Mouse (Mus musculus): ENCODE data around the gene Trim9. TPM values are rescaled to one million over a fixed set of nuclear protein-coding genes. Genes with fewer than 3 reads are reported as not detected.

The Trim9 gene
- polyA plus RNA-seq, 1 experiment from 2014 or later = 4.0 TPM

DNA sequence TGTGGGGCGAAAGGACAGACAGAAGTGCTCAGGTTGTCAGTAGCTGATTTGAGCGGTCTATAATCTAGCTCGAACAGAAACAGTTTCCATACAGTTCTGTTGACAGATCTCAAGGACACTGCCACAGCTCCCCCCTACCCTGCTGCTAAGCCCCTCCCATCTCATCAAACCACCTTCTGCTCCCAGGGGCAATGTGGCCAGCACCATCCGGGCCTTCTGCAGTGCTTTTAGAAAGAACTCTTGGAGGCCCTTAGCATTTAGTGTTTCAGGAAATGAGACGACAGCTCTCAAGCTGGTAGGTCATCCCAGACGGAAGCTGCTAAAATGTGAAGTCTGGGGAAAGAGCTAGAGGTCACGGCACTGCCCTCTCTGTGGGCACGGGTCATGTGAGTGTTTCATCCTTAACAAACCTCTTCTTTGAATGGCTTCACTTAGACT is 80.9 kb downstream of the Trim9 start:
- ATAC-seq (replicated peaks; ENCODE audit: insufficient number of reproducible peaks, low FRiP score, low TSS enrichment, low read depth) (no peak), DNase-seq (ENCODE audit: low spot score) (peak; percentile 17)
- Histone ChIP-seq H3K4me3 (ENCODE audit: low read depth, low read length) (no peak overlapping the region), H3K9ac (replicated peaks; ENCODE audit: low read length) (no peak overlapping the region), H3K4me2 (ENCODE audit: low read depth, low read length) (no peak overlapping the region), H3K9me3 (replicated peaks; ENCODE audit: control insufficient read depth, low read length) (no peaks in the 10 kb centered on the region), H3K27ac (replicated peaks; ENCODE audit: low read depth, low read length) (no peak overlapping the region), H3K27me3 (ENCODE audit: control insufficient read depth, insufficient read depth, low read length) (no peaks in the 10 kb centered on the region), H3K36me3 (replicated peaks; ENCODE audit: control insufficient read depth, insufficient read depth, low read depth, low read length) (no peaks in the 10 kb centered on the region), H3K4me1 (ENCODE audit: control insufficient read depth, insufficient read depth, low read length) (no peaks in the 10 kb centered on the region)
- 34% methylated on average over 8 of the region's 8 CpGs for WGBS

- no peak for ATAC-seq (replicated peaks; ENCODE audit: insufficient number of reproducible peaks, low FRiP score, low TSS enrichment, low read depth)
- Histone ChIP-seq H3K4me1 (ENCODE audit: control insufficient read depth, insufficient read depth, low read length) (no peaks in the 10 kb centered on the region), H3K27me3 (ENCODE audit: control insufficient read depth, insufficient read depth, low read length) (no peaks in the 10 kb centered on the region), H3K27ac (replicated peaks; ENCODE audit: low read depth, low read length) (no peak overlapping the region), H3K9me3 (replicated peaks; ENCODE audit: control insufficient read depth, low read length) (no peaks in the 10 kb centered on the region), H3K4me2 (ENCODE audit: low read depth, low read length) (no peak overlapping the region), H3K36me3 (replicated peaks; ENCODE audit: control insufficient read depth, insufficient read depth, low read depth, low read length) (no peaks in the 10 kb centered on the region), H3K4me3 (ENCODE audit: low read depth, low read length) (no peak overlapping the region), H3K9ac (replicated peaks; ENCODE audit: low read length) (no peak overlapping the region)
- WGBS = 26% methylated on average over 7 of the region's 7 CpGs
- peak; percentile 58 for DNase-seq (ENCODE audit: low spot score)
These were observed 83.7 kb downstream of the Trim9 start for GRCm38 (mm10) chr12:70263721-70264120.

DNA sequence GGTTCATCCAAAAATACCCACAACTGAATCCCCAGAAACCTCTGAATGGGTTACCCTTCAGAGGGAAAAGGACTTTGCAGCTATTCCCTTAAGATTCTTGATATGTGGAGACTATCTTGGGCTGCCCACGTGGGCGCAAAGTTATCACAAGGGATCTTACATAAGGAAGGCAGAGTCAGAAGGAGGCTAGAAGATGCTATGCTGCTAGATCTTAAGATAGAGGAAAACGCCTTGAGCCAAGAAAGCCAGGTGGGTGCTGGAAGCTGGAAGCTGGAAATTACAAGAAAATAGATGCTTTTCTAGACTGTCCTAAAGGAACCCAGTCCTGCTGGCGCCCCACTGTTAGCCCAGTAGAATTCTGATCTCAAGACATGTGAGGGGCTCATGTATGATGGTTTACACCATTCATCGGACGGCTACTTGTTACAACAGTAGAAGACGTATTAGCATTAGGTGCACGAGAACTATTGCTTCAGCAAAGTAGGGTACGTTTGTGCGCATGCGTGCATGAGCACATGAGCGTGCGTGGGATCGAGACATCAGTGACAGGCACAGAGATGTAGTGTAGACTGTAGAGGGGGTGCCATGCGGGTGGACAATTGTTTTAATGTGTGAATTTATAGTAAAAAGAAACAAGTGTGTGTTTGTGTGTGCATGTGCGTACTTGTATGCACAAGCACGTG is 85.0 kb downstream of the Trim9 start:
- H3K9me3 ChIP-seq (replicated peaks; ENCODE audit: control insufficient read depth, low read length) = no peaks in the 10 kb centered on the region
- no peak overlapping the region for H3K27ac ChIP-seq (replicated peaks; ENCODE audit: low read depth, low read length)
- ATAC-seq (replicated peaks; ENCODE audit: insufficient number of reproducible peaks, low FRiP score, low TSS enrichment, low read depth) (no peak), DNase-seq (ENCODE audit: low spot score) (no peak)
- no peaks in the 10 kb centered on the region for H3K4me1 ChIP-seq (ENCODE audit: control insufficient read depth, insufficient read depth, low read length)
- no peak overlapping the region for H3K4me2 ChIP-seq (ENCODE audit: low read depth, low read length)
- no peaks in the 10 kb centered on the region for H3K27me3 ChIP-seq (ENCODE audit: control insufficient read depth, insufficient read depth, low read length)
- no peak overlapping the region for H3K9ac ChIP-seq (replicated peaks; ENCODE audit: low read length)
- no peak overlapping the region for H3K4me3 ChIP-seq (ENCODE audit: low read depth, low read length)
- H3K36me3 ChIP-seq (replicated peaks; ENCODE audit: control insufficient read depth, insufficient read depth, low read depth, low read length) = no peaks in the 10 kb centered on the region
- WGBS = 87% methylated on average over 17 of the region's 17 CpGs

DNA sequence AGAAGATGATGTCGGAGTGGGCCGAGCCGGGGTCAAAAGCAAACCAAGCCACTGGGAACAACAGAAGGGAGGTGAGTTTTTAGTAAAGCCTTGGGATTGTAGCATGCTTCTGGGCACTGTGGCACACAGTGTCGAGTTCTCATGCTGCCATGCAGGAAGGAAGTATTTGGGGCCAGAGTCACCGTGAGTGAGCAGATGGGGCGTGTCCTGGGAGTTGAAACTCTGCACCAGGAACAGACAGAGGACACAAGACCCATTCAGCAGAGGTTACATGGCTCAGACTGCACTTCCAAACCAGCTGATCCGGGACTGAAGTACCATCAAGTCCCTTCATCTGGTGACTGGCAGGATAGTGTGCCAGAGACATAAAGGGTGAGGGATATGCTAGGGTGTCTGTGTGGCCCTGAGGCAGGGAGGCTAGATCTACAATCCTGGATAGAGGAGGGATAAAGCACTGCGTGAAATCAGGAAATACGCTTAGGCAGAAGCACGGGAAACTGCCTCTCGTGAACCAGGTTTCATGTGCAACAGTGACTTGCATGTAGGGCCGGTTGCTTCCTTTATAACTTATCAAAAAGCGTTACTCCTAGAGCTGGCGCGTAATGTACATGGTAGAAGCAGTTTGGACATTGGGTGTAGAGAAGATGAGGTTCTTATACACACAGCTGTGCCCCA is 96.1 kb downstream of the Trim9 start:
- no peaks in the 10 kb centered on the region for H3K9me3 ChIP-seq (replicated peaks; ENCODE audit: control insufficient read depth, low read length)
- H3K36me3 ChIP-seq (replicated peaks; ENCODE audit: control insufficient read depth, insufficient read depth, low read depth, low read length) = no peaks in the 10 kb centered on the region
- 60% methylated on average over 15 of the region's 15 CpGs for WGBS
- no peak overlapping the region for H3K4me2 ChIP-seq (ENCODE audit: low read depth, low read length)
- no peaks in the 10 kb centered on the region for H3K27me3 ChIP-seq (ENCODE audit: control insufficient read depth, insufficient read depth, low read length)
- DNase-seq (ENCODE audit: low spot score) = no peak
- no peak overlapping the region for H3K9ac ChIP-seq (replicated peaks; ENCODE audit: low read length)
- H3K4me3 ChIP-seq (ENCODE audit: low read depth, low read length) = no peak overlapping the region
- no peak overlapping the region for H3K27ac ChIP-seq (replicated peaks; ENCODE audit: low read depth, low read length)
- ATAC-seq (replicated peaks; ENCODE audit: insufficient number of reproducible peaks, low FRiP score, low TSS enrichment, low read depth) = no peak; the same call in 1 of the 2 replicates
- H3K4me1 ChIP-seq (ENCODE audit: control insufficient read depth, insufficient read depth, low read length) = no peaks in the 10 kb centered on the region

DNA sequence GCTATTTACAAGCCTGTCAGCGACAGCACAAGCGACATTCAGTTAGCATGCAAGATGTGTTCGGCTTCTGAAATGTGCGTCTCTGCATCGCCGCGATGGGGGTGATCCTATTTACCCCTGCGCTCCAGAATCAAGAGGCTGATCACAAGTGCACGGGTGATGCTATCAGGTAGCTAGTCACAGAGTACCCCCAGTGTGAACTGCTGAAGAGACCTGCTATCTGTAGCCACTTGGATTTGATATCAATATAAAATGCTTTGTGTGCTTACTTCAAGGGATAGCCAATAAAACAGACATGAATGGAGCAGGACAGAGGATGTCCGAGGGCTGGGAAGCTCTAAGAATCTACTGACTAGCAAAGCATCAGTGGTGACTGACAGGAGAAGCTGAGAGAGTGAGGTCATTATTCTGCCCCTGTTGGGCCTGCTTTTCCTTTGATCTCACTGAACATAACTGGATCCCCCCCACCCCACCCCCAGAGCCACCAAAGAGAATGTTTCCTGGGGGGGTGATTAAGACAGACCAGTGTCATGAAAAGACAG is 97.7 kb downstream of the Trim9 start:
- Histone ChIP-seq H3K27ac (replicated peaks; ENCODE audit: low read depth, low read length) (no peak overlapping the region), H3K9me3 (replicated peaks; ENCODE audit: control insufficient read depth, low read length) (no peaks in the 10 kb centered on the region), H3K9ac (replicated peaks; ENCODE audit: low read length) (no peak overlapping the region), H3K4me3 (ENCODE audit: low read depth, low read length) (no peak overlapping the region), H3K4me2 (ENCODE audit: low read depth, low read length) (no peak overlapping the region), H3K4me1 (ENCODE audit: control insufficient read depth, insufficient read depth, low read length) (no peaks in the 10 kb centered on the region), H3K36me3 (replicated peaks; ENCODE audit: control insufficient read depth, insufficient read depth, low read depth, low read length) (no peaks in the 10 kb centered on the region), H3K27me3 (ENCODE audit: control insufficient read depth, insufficient read depth, low read length) (no peaks in the 10 kb centered on the region)
- ATAC-seq (replicated peaks; ENCODE audit: insufficient number of reproducible peaks, low FRiP score, low TSS enrichment, low read depth) (no peak), DNase-seq (ENCODE audit: low spot score) (no peak)
- 85% methylated on average over 10 of the region's 10 CpGs for WGBS

GRCm38 (mm10) chr12:70247683-70248474 is 99.5 kb downstream of the Trim9 start:
- no peak overlapping the region for H3K27ac ChIP-seq (replicated peaks; ENCODE audit: low read depth, low read length)
- no peak for DNase-seq (ENCODE audit: low spot score)
- no peak overlapping the region for H3K9ac ChIP-seq (replicated peaks; ENCODE audit: low read length)
- 0 out of 2 replicates have a peak, but pooled peaks have one; percentile 29 for ATAC-seq (replicated peaks; ENCODE audit: insufficient number of reproducible peaks, low FRiP score, low TSS enrichment, low read depth)
- no peaks in the 10 kb centered on the region for H3K27me3 ChIP-seq (ENCODE audit: control insufficient read depth, insufficient read depth, low read length)
- no peaks in the 10 kb centered on the region for H3K9me3 ChIP-seq (replicated peaks; ENCODE audit: control insufficient read depth, low read length)
- no peaks in the 10 kb centered on the region for H3K4me1 ChIP-seq (ENCODE audit: control insufficient read depth, insufficient read depth, low read length)
- no peaks in the 10 kb centered on the region for H3K36me3 ChIP-seq (replicated peaks; ENCODE audit: control insufficient read depth, insufficient read depth, low read depth, low read length)
- no peak overlapping the region for H3K4me2 ChIP-seq (ENCODE audit: low read depth, low read length)
- H3K4me3 ChIP-seq (ENCODE audit: low read depth, low read length) = no peak overlapping the region
- WGBS = 58% methylated on average over 15 of the region's 15 CpGs

GRCm38 (mm10) chr12:70242550-70242949 is 104.9 kb downstream of the Trim9 start:
- Histone ChIP-seq H3K4me1 (ENCODE audit: control insufficient read depth, insufficient read depth, low read length) (no peaks in the 10 kb centered on the region), H3K27me3 (ENCODE audit: control insufficient read depth, insufficient read depth, low read length) (no peaks in the 10 kb centered on the region), H3K36me3 (replicated peaks; ENCODE audit: control insufficient read depth, insufficient read depth, low read depth, low read length) (no peaks in the 10 kb centered on the region), H3K4me2 (ENCODE audit: low read depth, low read length) (no peak overlapping the region), H3K4me3 (ENCODE audit: low read depth, low read length) (no peak overlapping the region), H3K27ac (replicated peaks; ENCODE audit: low read depth, low read length) (no peak overlapping the region), H3K9ac (replicated peaks; ENCODE audit: low read length) (no peak overlapping the region), H3K9me3 (replicated peaks; ENCODE audit: control insufficient read depth, low read length) (no peaks in the 10 kb centered on the region)
- 75% methylated on average over 7 of the region's 7 CpGs for WGBS
- ATAC-seq (replicated peaks; ENCODE audit: insufficient number of reproducible peaks, low FRiP score, low TSS enrichment, low read depth) (no peak), DNase-seq (ENCODE audit: low spot score) (no peak)
